36 mouse cellular contexts compared by ENCODE assay signal in genomic region chr2:131936410-131936809, GRCm38 (mm10). TPM values are rescaled to one million over a fixed set of nuclear protein-coding genes. Genes with fewer than 3 reads are reported as not detected.
"Had no signal": no experiment of that assay in that cellular context is flagged by ENCODE, and none has a peak within 500 bp of the region (broad histone marks: within the 10 kb centered on the region; RNA-seq: fewer than 3 reads in every experiment).

No protein-coding gene starts in this region.

- H3K4me3 ChIP-seq: gastrocnemius, adult 2 months; heart, embryonic 13.5 days; heart, embryonic 15.5 days; intestine, embryonic 15.5 days; kidney, embryonic 15.5 days; limb, embryonic 13.5 days; limb, embryonic 15.5 days; liver, embryonic 13.5 days; liver, embryonic 15.5 days had no signal

- H3K4me2 ChIP-seq: heart, embryonic 11.5 days; heart, embryonic 13.5 days; heart, embryonic 15.5 days; hindbrain, embryonic 14.5 days; intestine, embryonic 15.5 days; kidney, embryonic 15.5 days; limb, embryonic 13.5 days; limb, embryonic 15.5 days; liver, embryonic 13.5 days; liver, embryonic 15.5 days had no signal

- H3K27ac ChIP-seq: hindbrain, embryonic 14.5 days; intestine, embryonic 15.5 days; kidney, embryonic 15.5 days; kidney, postnatal 0 days; limb, embryonic 13.5 days; limb, embryonic 15.5 days; liver, embryonic 13.5 days; liver, embryonic 15.5 days had no signal

- H3K27me3 ChIP-seq: heart, embryonic 13.5 days; heart, embryonic 15.5 days; intestine, embryonic 15.5 days; kidney, embryonic 15.5 days; limb, embryonic 13.5 days; limb, embryonic 15.5 days; liver, embryonic 13.5 days; liver, embryonic 15.5 days had no signal

- DNase-seq: gastrocnemius, postnatal 10 days; gastrocnemius, postnatal 25 days; kidney, adult 18-20 months; kidney, postnatal 14 days; layer of hippocampus, adult 9-11 months; layer of hippocampus, postnatal 36 days; left cerebral cortex, postnatal 4 days had no signal

- H3K9me3 ChIP-seq: heart, embryonic 13.5 days; heart, embryonic 15.5 days; intestine, embryonic 15.5 days; kidney, embryonic 15.5 days; limb, embryonic 13.5 days; limb, embryonic 15.5 days; liver, embryonic 13.5 days; liver, embryonic 15.5 days had no signal

- H3K36me3 ChIP-seq: intestine, embryonic 15.5 days had no signal

- H3K9ac ChIP-seq: heart, embryonic 13.5 days; heart, embryonic 15.5 days; hindbrain, embryonic 14.5 days; intestine, embryonic 15.5 days; kidney, embryonic 15.5 days; limb, embryonic 13.5 days; limb, embryonic 15.5 days; liver, embryonic 13.5 days; liver, embryonic 15.5 days had no signal

- ATAC-seq: hindbrain, embryonic 16.5 days; inflammation-experienced regulatory T-cells, adult 6 months; intestine, embryonic 15.5 days had no signal

RNA-seq across cellular contexts. Expression of gene Prnd, which starts 14.3 kb away (rescaled TPM):
- total RNA-seq: granulocyte monocyte progenitor cell, adult 5-6 weeks; layer of hippocampus, adult 18-20 months; left cerebral cortex, adult 18-20 months; left cerebral cortex, postnatal 25 days; liver, adult 2 months had no signal
- polyA plus RNA-seq: liver, adult 2 months had no signal

RNA-seq across cellular contexts. Expression of gene Prn, which starts 26.7 kb away (rescaled TPM):
- total RNA-seq: gastrocnemius, postnatal 10 days; gastrocnemius, postnatal 4 days; granulocyte monocyte progenitor cell, adult 5-6 weeks; layer of hippocampus, adult 18-20 months; layer of hippocampus, postnatal 14 days; layer of hippocampus, postnatal 36 days; left cerebral cortex, adult 18-20 months; left cerebral cortex, adult 8-10 months; left cerebral cortex, postnatal 10 days; liver, adult 2 months had no signal
- polyA plus RNA-seq: frontal cortex, adult 2 months; heart, embryonic 11.5 days; heart, embryonic 13.5 days; heart, embryonic 15.5 days; heart, postnatal 0 days; hindbrain, embryonic 11.5 days; hindbrain, embryonic 14.5 days; hindbrain, embryonic 16.5 days; inflammation-experienced regulatory T-cells, adult 6 months; intestine, postnatal 0 days; kidney, embryonic 15.5 days; large intestine, adult 2 months; limb, embryonic 11.5 days; limb, embryonic 13.5 days; limb, embryonic 15.5 days; liver, adult 2 months; liver, embryonic 13.5 days; liver, embryonic 15.5 days had no signal
